Mouse (Mus musculus) stomach, embryonic 14.5 days (tissue): ENCODE data around the gene Gsg1. TPM values are rescaled to one million over a fixed set of nuclear protein-coding genes. Genes with fewer than 3 reads are reported as not detected.

ENCODE experiments used
- ATAC-seq: fragments of 200-750 bp; cut with Nextera tagmentation; 2 replicates; pipeline ENCODE4 v1.8.0; 2017; ENCODE audit warnings: low read depth, moderate TSS enrichment; ENCODE audit not compliant: insufficient number of reproducible peaks, insufficient read depth, low FRiP score
- H3K27ac ChIP-seq: fragments of 300-500 bp; sonication (generic); 2 replicates; pipeline ENCODE4 v1.5.1; 2014; ENCODE audit warnings: mild to moderate bottlenecking, low read length, moderate library complexity, mixed read lengths
- H3K27me3 ChIP-seq: fragments of 300-500 bp; sonication (generic); 2 replicates; pipeline ENCODE4 v1.6.1; 2014; ENCODE audit warnings: low read length, control low read depth, mixed read lengths; ENCODE audit not compliant: control insufficient read depth, insufficient read depth
- H3K36me3 ChIP-seq: fragments of 300-500 bp; sonication (generic); 2 replicates; pipeline ENCODE4 v1.6.1; 2014; ENCODE audit warnings: mild to moderate bottlenecking, control low read depth, low read length, moderate library complexity, mixed read lengths; ENCODE audit not compliant: control insufficient read depth, insufficient read depth
- H3K4me1 ChIP-seq: fragments of 300-500 bp; sonication (generic); 2 replicates; pipeline ENCODE4 v1.6.1; 2014; ENCODE audit warnings: low read length, control low read depth, mixed read lengths; ENCODE audit not compliant: control insufficient read depth, insufficient read depth
- H3K4me2 ChIP-seq: fragments of 300-500 bp; sonication (generic); replicated peaks from 2 replicates; pipeline ENCODE4 v1.6.1; 2014; ENCODE audit warnings: low read depth, low read length, control low read depth
- H3K4me3 ChIP-seq: fragments of 300-500 bp; sonication (generic); 2 replicates; pipeline ENCODE4 v1.5.1; 2014; ENCODE audit warnings: low read depth, low read length, control low read depth
- H3K9ac ChIP-seq: fragments of 300-500 bp; sonication (generic); replicated peaks from 2 replicates; pipeline ENCODE4 v1.6.1; 2014; ENCODE audit warnings: low read depth, mild to moderate bottlenecking, control low read depth, low read length, moderate library complexity, mixed read lengths
- H3K9me3 ChIP-seq: fragments of 300-500 bp; sonication (generic); 2 replicates; pipeline ENCODE4 v1.6.1; 2016; ENCODE audit warnings: low read depth, low read length, control low read depth; ENCODE audit not compliant: control insufficient read depth
- WGBS: fragments of 180-500 bp; shearing (Covaris S2); extraction: QIAGEN DNeasy Blood & Tissue Kit; methylation state at CpG from one replicate; pipeline ENCODE4 v1.1.7; 2014; 5-methylcytosine and 5-hydroxymethylcytosine counted together
- polyA plus RNA-seq: library from polyadenylated mRNA; unstranded; fragments of >200 nt; fragmentation: Nextera tagmentation; extraction: Ambion mirVana; gene quantifications from 2 replicates; pipeline ENCODE4 v1.2.1, GENCODE M21; 2014

Gene Gsg1
- polyA plus RNA-seq, 1 experiment from 2014 or later: 0.65 TPM

DNA sequence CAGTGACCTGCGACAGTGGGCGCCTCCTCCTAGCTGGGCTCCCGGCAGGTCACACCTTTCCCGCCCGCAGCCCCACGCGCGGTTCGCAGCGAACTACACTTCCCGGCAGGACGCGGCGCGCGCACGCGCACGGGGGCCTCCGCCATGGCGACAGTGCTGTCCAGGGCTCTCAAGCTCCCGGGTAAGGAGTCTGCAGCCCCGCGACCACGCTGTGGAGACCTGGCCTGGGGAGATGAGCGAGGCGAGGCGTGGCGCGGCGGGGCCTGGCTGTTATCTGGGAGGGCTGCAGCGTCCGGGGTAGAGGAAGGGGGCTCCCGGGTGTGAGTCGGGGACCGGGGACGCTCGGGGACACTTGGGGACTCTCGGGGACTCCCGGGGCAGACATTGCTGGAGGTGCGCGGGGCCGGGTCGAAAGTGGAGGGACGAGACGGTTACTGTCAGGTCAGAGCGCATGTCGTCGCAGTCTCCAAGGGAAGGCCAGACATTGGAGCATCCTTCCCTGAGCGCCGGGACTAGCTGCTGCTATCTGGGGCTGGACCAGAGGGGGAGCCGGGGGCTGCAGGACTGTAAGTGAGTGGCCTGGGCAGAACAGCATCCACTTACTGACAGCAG is 56.1 kb downstream of the Gsg1 start, which contains the start of the genes Fam234b and Hebp1:
Gene Fam234b (plus strand): TSS at position 57 of the 612 bp plus-strand sequence.
Gene Hebp1 (minus strand): TSS at position 102 of the 612 bp plus-strand sequence.
- Histone ChIP-seq H3K4me1 (no peaks in the 10 kb centered on the region; the same call in 1 of the 2 replicates), H3K36me3 (no peaks in the 10 kb centered on the region), H3K27me3 (no peaks in the 10 kb centered on the region), H3K4me2 (peak within 1 kb of the TSS; percentile 88), H3K4me3 (peak within 1 kb of the TSS; percentile 82), H3K9ac (peak within 1 kb of the TSS; percentile 60), H3K9me3 (no peaks in the 10 kb centered on the region), H3K27ac (peak within 1 kb of the TSS; percentile 79)
- under 1% methylated on average over 52 of the region's 52 CpGs for WGBS
- ATAC-seq: peak; percentile 83

DNA sequence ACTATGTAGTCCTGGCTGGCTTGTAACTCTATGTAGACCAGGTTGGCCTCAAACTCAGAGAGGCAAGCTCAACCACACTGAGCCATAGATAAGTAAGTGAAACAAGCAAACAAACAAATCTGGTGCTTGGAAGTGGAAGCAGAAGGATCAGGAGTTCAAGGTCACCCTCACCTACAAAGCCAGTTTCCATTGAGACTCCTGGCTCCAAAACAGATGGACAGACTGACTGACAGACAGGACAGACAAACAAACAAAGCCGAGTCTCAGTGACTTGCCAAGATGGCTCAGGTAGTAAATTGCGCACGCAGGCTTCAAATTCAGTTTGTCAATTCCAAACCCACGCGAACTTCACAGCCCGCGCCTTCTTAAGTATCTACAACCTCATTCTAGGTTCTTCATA is 56.7 kb downstream of the Gsg1 start:
- no peak for ATAC-seq
- Histone ChIP-seq H3K4me2 (peak overlapping the region; percentile 88), H3K4me3 (peak overlapping the region; percentile 82), H3K27ac (no peak overlapping the region; the same call in 1 of the 2 replicates), H3K9ac (peak overlapping the region; percentile 60), H3K36me3 (no peaks in the 10 kb centered on the region), H3K27me3 (no peaks in the 10 kb centered on the region), H3K4me1 (no peaks in the 10 kb centered on the region; the same call in 1 of the 2 replicates), H3K9me3 (no peaks in the 10 kb centered on the region)
- WGBS: 27% methylated on average over 7 of the region's 7 CpGs

- WGBS: 58% methylated on average over 8 of the region's 8 CpGs
- Histone ChIP-seq H3K36me3 (no peaks in the 10 kb centered on the region), H3K9ac (no peak overlapping the region), H3K4me1 (no peaks in the 10 kb centered on the region; the same call in 1 of the 2 replicates), H3K4me3 (no peak overlapping the region), H3K9me3 (no peaks in the 10 kb centered on the region), H3K27me3 (no peaks in the 10 kb centered on the region), H3K27ac (no peak overlapping the region), H3K4me2 (no peak overlapping the region)
- ATAC-seq: no peak
Observed at GRCm38 (mm10) chr6:135196707-135197106, 57.4 kb downstream of the Gsg1 start.

GRCm38 (mm10) chr6:135194907-135195306 is 59.2 kb downstream of the Gsg1 start:
- WGBS: 69% methylated on average over 4 of the region's 4 CpGs
- no peak for ATAC-seq

DNA sequence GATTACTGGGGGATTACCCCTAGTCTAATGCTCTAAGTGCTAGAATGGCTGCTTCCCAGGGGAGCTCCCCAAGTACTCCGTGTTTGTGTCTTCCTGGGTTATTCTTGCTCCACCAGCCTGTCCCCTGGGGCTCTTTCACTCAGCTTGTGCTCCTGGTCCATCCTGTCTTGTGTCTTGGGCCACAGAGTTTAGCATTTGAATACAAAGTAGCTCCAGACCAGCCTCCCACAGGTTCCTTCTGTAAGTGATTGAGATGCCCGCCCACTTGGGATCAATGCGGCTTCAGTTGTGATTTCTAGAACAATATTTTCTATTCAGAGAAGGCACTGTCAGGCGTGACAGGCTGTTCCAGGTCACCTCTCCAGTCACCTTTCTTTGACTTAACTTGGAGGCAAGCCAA is 60.4 kb downstream of the Gsg1 start:
- 48% methylated on average over 4 of the region's 4 CpGs for WGBS
- H3K36me3 ChIP-seq: no peaks in the 10 kb centered on the region
- no peak overlapping the region for H3K4me2 ChIP-seq
- no peaks in the 10 kb centered on the region; the same call in 1 of the 2 replicates for H3K4me1 ChIP-seq
- H3K27me3 ChIP-seq: no peaks in the 10 kb centered on the region
- ATAC-seq: no peak
- no peaks in the 10 kb centered on the region for H3K9me3 ChIP-seq
- no peak overlapping the region for H3K27ac ChIP-seq
- H3K9ac ChIP-seq: no peak overlapping the region
- H3K4me3 ChIP-seq: no peak overlapping the region

More at GRCm38 (mm10) chr6:135194907-135195306, 59.2 kb downstream of the Gsg1 start:
- no peak overlapping the region for H3K27ac ChIP-seq
- no peaks in the 10 kb centered on the region for H3K36me3 ChIP-seq
- no peaks in the 10 kb centered on the region; the same call in 1 of the 2 replicates for H3K4me1 ChIP-seq
- no peak overlapping the region for H3K4me2 ChIP-seq
- no peak overlapping the region for H3K4me3 ChIP-seq
- no peaks in the 10 kb centered on the region for H3K9me3 ChIP-seq
- H3K9ac ChIP-seq: no peak overlapping the region
- no peaks in the 10 kb centered on the region for H3K27me3 ChIP-seq

- H3K4me2 ChIP-seq: no peak overlapping the region
- H3K9ac ChIP-seq: no peak overlapping the region
- no peak overlapping the region for H3K27ac ChIP-seq
- H3K27me3 ChIP-seq: no peaks in the 10 kb centered on the region
- H3K9me3 ChIP-seq: no peaks in the 10 kb centered on the region
- no peaks in the 10 kb centered on the region for H3K36me3 ChIP-seq
- no peak for ATAC-seq
- no peaks in the 10 kb centered on the region for H3K4me1 ChIP-seq
- H3K4me3 ChIP-seq: no peak overlapping the region
- 78% methylated on average over 8 of the region's 8 CpGs for WGBS
Observed at GRCm38 (mm10) chr6:135192993-135193392, 61.2 kb downstream of the Gsg1 start.

DNA sequence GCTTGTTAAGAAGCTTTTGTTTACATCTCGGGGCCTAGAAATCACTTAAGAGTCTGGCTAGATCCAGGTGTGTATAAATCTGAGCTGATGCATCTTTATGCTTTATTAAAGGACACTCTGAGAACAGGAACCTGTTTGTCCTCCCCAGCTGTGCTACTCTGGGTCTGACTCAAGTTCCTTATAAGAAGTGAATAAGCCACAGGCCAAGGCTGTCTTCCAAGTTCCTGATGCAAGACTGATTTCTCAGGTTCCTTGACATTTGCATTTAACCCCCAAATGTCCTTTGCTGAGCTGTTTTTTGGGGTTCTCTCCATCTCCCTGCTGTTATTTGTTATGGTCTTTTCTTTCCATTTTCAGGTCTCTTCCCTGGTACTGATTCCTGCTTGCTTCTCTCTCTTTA is 62.2 kb downstream of the Gsg1 start:
- no peak overlapping the region for H3K9ac ChIP-seq
- no peak overlapping the region for H3K4me2 ChIP-seq
- no peaks in the 10 kb centered on the region for H3K27me3 ChIP-seq
- no peak overlapping the region for H3K4me3 ChIP-seq
- no peak overlapping the region for H3K27ac ChIP-seq
- H3K36me3 ChIP-seq: no peaks in the 10 kb centered on the region
- 74% methylated on average over 1 of the region's 1 CpGs for WGBS
- H3K9me3 ChIP-seq: no peaks in the 10 kb centered on the region
- no peak for ATAC-seq
- H3K4me1 ChIP-seq: no peaks in the 10 kb centered on the region

GRCm38 (mm10) chr6:135190122-135190521 is 64.0 kb downstream of the Gsg1 start:
- WGBS: 75% methylated on average over 6 of the region's 6 CpGs
- H3K9ac ChIP-seq: no peak overlapping the region
- no peaks in the 10 kb centered on the region for H3K27me3 ChIP-seq
- H3K9me3 ChIP-seq: no peaks in the 10 kb centered on the region
- no peaks in the 10 kb centered on the region for H3K4me1 ChIP-seq
- H3K27ac ChIP-seq: no peak overlapping the region
- no peak for ATAC-seq
- H3K4me2 ChIP-seq: no peak overlapping the region
- no peaks in the 10 kb centered on the region for H3K36me3 ChIP-seq
- no peak overlapping the region for H3K4me3 ChIP-seq

GRCm38 (mm10) chr6:135188629-135189028 is 65.5 kb downstream of the Gsg1 start:
- 59% methylated on average over 4 of the region's 4 CpGs for WGBS
- Histone ChIP-seq H3K4me1 (no peaks in the 10 kb centered on the region), H3K4me2 (no peak overlapping the region), H3K27ac (no peak overlapping the region), H3K9ac (no peak overlapping the region), H3K36me3 (no peaks in the 10 kb centered on the region), H3K9me3 (no peaks in the 10 kb centered on the region), H3K27me3 (no peaks in the 10 kb centered on the region), H3K4me3 (no peak overlapping the region)
- no peak for ATAC-seq
